Mouse (Mus musculus): ENCODE measurements around the gene Epn3.

The Epn3 gene

DNA sequence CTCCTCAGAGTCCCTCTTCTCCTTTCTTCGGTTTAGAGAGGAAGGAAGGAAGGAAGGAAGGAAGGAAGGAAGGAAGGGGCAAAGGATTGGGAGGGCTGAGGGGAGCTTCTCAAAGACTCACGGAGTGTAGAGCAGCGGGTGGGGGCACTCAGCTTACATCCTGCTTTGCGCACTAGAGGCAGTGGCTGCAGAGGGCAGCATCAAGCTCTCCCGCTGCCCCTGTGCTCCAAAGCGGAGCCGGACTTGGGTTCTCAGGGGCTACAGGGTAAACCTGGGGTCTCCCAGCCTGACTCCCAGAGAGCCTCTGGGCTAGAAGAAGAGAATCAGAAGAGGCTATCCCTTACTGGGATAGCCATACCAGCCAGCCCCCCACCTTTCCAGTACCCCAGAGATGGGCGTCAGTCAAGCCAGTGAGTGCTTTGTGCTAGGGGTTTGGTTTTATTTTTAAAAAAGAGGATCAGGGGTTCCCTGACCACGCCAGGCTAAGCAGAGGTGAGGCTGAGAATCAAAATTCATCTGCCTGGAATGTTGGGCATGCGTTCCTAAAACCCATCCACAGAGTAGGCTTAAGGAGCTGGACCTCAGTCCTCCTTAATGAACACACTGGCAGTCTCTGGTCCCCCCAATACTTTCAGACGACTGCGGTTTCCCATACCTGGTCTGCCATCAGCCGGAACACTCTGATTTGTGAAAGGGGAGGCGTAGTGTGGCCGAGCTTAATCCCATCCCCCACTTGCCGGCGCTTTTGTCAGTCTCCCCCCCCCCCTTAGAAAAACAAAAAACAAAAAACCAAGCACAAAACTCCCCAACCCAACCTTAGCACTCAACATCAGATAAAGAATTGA is 27.8 kb downstream of the Epn3 start:
- DNase-seq (ENCODE audit: low spot score in 2 of 2): no peak

DNA sequence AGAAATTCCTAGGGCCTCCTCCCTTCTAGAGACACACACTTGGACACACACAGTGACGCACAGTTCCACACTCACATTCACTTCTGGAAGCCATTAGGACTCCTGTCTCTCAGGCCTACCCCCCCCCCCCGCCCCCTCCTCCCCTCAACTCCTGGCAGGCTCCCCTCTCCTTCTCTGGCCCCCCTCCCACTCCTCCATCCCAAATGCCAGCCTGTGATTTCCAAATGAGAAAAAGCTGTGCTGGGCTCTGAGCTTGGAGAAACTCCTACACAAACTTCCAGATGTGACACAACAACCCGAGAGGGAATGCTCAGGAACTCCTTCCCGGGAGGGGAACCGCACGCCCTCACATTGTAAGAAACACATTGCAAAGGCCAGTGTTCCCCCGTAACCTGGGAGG is 29.4 kb downstream of the Epn3 start:
- DNase-seq (ENCODE audit: low spot score in 2 of 2): no peak

DNA sequence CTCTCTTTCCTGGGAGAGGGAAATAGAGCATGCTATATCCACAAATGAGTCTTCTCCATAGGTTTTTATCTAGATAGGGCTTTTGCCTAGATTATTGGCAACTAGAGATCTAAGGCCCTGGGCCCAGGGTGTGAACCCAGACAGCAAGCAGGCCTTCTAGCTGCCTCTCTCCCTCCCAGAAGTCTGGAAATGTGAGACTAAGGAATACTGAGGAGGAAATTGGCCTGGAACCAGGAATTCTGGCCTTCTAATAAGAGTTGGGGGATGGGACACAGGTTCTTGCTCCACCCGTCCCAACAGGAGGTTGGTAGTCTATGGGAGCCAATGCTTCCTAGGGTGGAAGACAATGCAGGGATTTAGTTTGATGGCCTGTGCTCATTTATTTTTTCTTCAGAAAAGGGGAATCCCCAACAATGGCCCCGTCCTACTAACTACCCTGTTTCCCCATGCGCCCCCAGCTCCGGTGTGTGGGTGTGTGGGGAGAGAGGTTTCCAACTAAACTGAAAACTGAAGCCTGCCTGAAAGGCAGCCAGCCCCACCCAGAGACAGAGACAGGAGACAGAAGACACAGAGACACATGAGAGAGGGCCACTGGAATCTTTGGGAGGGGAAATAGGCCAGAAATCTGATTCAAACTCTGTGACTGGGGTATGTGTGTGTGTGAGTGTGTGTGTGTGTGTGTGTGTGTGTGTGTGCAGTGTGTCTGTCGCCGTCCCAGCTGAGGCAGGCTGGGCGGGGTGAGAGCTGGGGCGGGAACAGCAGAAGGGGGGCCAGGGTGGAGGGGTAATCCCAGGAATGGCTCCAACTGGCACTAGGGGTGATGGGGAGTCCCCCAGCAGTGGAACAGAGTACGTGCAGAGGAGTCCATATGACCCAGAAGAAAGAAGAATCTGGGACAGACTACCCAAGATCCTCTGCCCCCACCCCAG is 30.4 kb downstream of the Epn3 start:
- no peak for DNase-seq (ENCODE audit: low spot score in 2 of 2)

DNA sequence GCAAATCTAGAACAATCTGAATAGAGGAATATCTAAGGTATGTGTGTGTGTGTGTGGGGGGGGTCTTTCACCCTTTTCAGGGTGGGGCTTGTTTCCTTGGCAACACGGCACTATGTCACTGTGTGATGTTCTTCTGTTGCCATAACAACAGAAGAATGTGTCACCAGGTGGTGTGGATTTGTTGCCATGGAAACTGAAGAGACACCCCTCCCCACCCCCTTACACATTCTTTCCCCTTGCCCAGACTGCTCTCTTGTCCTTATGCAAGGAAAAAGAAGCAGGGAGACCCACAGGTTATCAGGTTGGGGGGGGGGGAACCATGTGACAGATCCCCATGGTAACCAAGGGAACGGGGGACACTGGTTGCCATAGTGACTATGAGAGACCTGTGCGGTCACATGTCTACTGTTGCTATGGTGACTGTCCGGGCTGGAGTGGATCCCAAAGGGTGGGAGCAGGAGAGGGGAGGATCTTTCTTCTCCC is 31.2 kb downstream of the Epn3 start:
- DNase-seq (ENCODE audit: low spot score in 2 of 2): peak in 1 of 2 experiments; percentile 76

DNA sequence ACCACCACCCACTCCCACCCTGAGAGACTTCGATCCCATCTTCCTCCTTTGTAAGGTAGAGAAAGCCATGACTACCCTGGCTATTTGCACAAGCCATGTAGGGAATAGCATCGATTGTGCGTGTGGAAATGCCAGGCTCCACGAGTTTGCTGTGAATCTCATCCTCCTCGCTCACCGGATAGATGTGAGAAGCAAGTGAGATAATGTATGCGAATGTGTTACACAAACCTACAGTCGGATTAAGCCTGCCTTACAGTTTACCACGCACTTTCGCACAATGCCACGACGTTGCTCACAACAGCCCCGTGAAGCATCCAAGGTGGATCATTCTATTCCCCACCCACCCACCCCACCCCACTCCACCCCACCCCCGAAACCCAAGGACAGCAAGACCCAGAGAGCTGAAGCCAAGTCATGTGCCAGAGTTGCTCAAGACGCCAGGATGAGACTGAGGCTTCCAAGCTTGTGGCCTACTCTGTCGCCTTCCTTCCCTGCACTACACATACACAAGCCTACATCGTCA is 33.4 kb downstream of the Epn3 start:
- no peak for DNase-seq (ENCODE audit: low spot score in 2 of 2)

DNA sequence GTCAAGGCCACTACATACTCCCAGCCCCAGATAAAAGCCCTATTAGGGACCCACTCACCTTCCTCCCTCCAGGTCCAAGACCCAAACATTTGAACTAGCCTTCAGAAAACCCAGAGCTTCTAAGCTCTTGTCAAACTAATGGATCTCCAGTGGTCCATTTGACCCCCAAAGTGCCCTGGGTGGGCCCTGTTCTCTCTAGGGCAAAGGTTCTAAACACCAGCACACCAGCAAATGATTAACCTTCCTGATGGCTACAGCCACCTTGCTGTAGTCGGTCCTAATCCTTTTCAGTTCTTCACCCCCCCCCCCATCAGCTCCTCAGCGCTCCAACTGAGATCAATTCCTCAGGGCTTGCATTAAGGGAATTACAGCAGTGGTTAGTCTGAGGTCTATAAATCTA is 35.6 kb downstream of the Epn3 start:
- no peak for DNase-seq (ENCODE audit: low spot score in 2 of 2)

DNA sequence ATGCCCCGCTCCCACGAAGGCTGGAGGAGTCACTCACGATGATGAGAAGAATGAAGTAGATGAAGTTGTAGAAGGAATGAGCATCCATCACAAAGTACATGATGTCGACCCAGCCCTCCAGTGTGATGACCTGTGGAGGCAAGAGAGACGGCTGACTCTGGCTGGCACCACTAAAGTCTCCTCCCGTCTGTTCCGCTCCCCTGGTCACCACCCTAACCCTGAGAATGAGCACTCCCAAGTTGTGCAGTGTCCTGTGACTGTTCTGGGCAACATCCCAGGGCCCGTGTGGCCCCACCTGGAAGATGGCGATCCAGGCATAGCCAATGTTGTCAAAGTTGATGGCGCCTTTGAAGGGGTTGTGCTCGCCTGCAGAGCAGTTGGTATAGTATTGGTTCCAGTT is 37.9 kb downstream of the Epn3 start:
- no peak for DNase-seq (ENCODE audit: low spot score in 2 of 2)

DNA sequence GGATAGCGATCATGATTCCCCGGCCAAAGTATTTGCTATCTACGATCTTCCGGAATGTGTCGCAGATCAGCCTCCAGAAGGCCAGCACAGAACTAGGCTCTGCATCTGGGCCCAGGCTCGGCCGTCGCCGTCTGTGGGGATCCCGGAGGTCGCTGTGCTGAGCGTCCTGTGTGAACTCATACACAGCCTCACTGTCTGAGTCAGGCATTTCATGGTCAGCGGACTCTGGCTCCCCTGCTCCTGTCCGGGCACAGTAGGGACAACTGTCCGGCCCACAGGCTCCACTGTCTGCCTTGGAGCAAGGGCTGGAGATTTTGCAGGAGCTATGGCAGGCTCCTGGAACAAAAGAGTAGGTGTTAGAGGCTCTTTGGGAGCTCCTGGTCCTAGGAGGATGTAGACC is 42.8 kb downstream of the Epn3 start:
- DNase-seq (ENCODE audit: low spot score in 2 of 2): no peak

DNA sequence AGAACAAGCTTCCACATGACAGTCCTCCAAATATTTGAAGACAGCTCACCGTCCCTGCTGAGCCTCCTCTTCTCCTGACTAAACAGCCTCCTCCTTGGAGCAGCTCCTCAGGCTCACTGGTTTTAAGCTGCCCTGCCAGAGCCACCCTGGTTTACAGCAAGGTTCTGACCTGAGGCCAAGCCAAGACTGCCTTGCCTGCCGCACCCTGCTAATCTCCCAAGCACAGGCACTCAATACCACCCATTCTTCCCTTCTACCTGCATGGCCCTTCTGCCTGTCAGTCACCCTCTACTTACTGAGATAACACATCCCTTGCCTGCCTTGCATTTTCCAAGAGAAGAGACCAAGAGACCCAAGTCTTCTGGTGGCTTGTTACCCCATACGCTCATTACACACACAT is 43.4 kb downstream of the Epn3 start:
- DNase-seq (ENCODE audit: low spot score in 2 of 2): no peak

DNA sequence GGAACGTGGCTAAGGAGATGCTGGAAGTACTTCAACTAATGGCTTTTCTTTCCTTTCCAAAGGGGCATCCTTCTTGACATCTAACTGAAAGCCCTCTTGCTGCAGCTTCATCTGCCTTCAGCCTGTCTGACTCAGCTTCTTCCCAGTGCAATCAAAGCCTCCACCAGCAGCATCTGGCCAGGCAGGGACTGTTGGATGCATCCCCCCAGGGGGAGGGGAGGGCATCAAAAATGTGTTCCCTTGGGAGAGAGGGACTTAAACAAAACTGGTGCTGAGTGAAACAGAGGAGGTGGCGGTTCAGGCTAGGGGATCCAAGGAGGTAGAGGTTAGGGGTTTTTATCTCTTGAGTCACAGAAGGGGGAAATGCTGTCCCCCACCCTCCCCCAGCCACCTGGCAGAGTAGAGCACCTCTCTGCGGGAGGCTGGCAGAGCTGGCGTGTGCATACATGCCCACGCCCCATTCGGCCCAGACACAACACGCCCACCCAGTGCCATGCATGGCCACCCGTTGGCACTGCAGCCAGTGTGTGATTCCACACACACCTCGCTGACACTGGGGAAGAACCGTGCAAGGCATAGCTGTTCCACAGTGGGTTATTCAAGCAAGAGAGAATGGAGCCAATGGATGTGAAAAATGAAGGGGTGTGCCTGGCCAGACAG is 44.5 kb downstream of the Epn3 start:
- DNase-seq (ENCODE audit: low spot score in 2 of 2): no peak

DNA sequence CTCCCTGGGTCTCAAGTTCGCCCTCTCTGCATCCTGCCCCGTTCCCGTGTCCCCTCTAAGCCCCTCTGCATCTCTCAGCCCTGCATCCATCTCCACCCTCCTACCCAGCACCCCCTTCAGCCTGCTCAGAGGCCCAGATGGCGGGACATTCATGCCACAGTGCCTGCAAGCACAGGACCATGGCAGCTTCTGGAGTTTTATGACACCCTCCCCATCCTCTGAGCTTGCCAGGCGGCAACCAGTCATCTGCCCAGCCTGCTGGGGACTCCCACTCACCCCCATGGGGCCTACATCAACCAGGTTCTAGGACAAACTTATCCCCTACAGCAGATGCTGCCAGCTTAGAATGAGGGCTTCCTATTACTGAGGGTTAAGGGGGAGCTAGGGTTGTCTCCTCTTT is 45.0 kb downstream of the Epn3 start:
- DNase-seq (ENCODE audit: low spot score in 2 of 2): no peak

DNA sequence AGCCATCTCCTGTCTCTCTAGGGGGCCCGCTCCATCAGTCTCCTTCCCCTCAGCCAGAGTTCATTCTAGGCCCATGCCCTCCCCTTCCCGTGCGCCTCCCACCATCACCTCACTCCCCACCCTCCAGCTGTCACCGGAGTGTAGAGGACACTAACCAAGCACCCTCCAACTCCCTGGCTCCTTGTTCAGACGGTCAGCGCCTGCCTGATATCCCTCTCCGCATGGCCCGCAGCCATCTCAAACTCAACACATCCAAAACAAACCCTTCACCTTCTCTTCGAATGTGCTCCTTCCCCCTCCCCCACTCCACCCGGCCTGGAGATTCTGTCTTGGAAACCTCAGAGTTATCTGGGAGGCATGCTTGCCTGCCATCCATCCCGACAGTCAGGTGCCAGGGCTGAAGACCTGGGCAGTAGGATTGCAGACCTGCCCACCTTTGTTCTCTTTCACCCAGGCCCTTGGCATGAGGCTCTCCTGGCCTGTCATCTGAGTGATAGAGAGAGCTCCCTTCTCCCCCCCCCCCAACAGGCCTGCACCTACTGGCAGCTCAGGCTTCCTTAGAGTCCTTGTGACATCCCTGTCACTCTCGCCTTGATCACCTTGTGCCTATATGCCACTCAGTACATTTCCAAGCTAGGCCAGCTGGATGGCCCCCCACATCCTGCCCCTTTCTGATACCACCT is 48.5 kb downstream of the Epn3 start:
- DNase-seq (ENCODE audit: low spot score in 2 of 2): no peak

DNA sequence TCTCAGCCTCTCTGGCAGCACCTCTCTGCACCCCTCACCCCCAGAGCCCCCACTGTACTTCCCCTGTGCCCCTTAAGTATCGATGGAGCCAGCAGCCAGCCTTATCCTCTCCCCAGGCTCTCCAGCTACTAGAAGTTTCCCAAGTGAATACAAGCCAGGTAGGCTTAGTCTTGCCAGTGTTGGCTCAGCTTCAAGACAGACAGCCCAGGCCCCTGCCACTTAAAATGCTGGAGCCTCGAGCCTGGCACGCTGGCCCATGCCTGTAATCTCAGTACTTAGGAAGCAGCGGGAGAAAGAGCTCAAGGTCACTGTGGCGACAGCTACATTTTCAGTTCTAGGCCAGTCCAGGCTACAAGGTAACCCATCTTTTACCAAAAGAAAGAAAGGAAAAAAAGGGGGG is 49.9 kb downstream of the Epn3 start:
- no peak for DNase-seq (ENCODE audit: low spot score in 2 of 2)

DNA sequence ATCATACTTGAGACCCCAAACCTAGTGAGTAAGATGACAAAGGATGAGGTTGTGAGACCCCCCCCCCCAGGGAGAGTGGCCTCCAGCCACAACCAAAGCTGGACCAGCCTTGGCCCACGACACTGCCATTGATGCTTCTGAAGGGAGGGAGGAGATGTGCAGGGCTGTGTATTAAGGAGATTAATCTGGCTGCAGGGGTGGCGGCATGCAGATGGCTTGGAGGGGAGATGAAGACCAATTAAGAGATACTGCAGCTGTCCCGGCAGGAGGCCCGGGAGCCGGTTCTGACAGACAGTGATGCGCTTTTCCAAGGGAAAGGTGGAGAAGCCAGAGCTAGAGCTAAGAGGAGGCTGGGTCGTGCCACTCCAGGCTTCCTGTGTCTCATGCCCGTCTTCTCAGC is 50.5 kb downstream of the Epn3 start:
- DNase-seq (ENCODE audit: low spot score in 2 of 2): no peak

DNA sequence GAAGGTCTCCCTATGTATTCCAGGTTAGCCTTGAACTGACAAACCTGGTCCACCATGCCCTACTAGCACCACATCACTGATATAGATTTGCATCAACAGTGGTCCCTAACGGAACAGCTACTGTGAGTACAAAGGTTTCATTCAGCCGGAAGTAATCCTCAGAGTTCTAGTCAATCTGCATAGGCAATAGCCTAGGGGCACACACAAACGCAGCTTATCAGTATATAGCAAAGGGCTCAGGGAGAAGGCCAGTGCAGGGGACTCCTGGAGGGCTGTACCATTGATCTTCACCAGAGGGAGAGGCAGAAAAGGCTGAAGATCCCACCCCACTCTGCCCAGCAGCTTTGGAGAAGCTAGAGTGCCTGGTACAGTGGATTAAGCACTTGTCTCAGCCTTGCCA is 52.8 kb downstream of the Epn3 start:
- no peak for DNase-seq (ENCODE audit: low spot score in 2 of 2)

DNA sequence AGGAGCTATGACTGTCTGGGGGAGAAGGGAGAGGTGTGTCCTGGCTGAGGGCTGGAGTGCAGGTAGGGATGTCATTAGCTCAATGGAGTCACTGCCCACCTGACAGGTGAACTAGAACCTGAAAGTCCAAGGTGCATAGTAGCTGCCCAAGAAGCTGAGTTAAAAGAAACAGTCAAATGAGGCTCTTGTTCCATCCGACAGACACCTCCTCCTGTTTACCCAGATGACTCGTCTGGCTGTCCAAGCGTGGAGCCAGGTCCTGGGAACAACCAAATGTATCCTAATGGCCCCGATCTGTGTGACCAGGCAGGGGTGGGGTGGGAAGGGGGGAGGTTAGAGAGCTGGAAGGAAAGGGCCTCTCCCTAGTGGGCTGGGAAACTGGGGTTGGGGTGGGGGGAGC is 54.5 kb downstream of the Epn3 start:
- DNase-seq (ENCODE audit: low spot score in 2 of 2): no peak

DNA sequence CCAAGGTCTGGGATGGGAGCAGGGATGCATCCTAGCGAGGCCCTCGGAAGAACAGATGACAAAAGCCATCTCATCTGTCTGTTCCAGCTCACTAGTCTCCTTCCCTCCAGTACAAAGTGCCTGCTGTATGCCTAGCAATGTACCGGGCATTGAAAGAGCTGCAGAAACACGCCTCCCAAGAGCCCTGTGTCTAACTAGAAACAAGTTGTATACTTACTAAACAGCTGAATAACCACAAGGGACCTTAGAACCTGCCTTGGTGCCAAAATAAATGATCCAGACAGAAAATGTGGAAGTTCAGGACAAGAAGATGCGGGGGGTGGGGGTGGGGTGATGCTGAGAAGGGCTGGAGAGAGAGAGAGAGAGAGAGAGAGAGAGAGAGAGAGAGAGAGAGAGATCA is 54.9 kb downstream of the Epn3 start:
- DNase-seq (ENCODE audit: low spot score in 2 of 2): no peak

DNA sequence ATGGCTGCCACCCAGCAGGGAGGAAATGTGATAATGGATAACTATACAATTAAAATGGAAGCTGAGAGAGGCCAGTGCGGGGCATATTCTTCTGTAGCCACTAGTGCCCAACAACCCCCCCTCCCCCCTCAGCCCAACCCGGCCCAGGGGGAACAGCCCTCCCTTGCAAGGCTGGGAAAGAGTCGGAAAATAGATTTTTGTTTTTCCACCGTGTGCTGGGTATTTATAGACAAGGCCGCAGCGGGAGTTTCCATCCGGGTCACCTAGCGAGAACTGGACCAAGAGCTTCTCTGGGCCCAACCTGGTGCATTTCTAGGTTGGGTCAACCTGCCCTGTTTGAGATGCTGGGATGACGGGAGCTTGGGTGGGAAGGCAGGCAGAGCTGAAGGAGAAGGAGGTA is 58.0 kb downstream of the Epn3 start:
- no peak for DNase-seq (ENCODE audit: low spot score in 2 of 2)

DNA sequence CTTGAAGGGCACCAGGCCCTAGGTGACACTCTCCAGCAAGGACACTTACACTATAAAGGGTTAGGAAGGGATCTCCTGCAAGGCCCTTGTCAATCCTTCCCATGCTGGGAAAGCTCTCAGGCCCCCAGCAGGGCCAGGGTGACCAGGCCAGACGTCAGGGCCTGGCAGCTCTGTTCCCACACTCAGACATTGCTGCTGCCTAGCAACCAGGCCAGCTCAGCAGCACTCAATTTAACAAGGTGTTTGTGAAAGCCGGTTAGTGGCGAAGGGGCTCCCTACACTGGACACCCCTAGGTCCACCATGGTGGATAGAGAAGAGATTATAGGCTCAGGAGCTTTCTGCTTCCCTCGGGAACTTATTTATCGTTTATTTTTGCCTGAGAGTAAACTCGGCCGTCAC is 58.7 kb downstream of the Epn3 start:
- no peak for DNase-seq (ENCODE audit: low spot score in 2 of 2)

DNA sequence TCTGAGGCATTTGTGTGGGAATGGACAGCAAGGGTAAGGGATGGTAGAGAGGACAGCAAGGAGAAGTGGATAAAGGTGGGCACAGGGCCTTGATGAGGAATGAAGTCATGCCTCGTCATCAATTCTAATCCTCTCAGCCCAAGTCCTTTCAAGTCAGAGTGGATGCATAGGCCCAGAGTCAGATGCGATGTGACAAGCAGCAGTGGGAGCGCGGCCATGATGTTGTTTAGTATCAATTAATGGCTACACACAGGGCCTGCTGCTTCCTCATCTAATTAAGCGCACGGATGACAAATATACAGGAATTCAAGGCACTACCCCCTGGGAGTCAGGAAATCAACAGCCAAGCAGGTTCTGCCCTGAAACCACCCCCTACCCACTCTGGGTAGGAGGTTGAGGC is 59.4 kb downstream of the Epn3 start:
- DNase-seq (ENCODE audit: low spot score in 2 of 2): no peak
